Mouse (Mus musculus) limb, embryonic 15.5 days (tissue): ENCODE results near the gene Olfr820. TPM values are rescaled to one million over a fixed set of nuclear protein-coding genes. Genes with fewer than 3 reads are reported as not detected.

Source experiments
- polyA plus RNA-seq: library from polyadenylated mRNA; unstranded; fragments of >200 nt; fragmentation: Nextera tagmentation; extraction: Ambion mirVana; gene quantifications from 2 replicates; pipeline ENCODE4 v1.2.1, GENCODE M21; 2015

Olfr820 gene
- polyA plus RNA-seq, 1 experiment from 2014 or later: not detected

Other genes with a start within 250 kb of the Olfr820 start
- gene Olfr808, start 247.1 kb upstream of the Olfr820 start, polyA plus RNA-seq: not detected in 2 replicates
- not detected in 2 replicates for gene Olfr809, start 238.0 kb upstream of the Olfr820 start, polyA plus RNA-seq
- gene Olfr810, start 217.7 kb upstream of the Olfr820 start, polyA plus RNA-seq: not detected in 2 replicates
- not detected in 2 replicates for gene Olfr811, start 208.2 kb upstream of the Olfr820 start, polyA plus RNA-seq
- gene Olfr812, start 166.5 kb upstream of the Olfr820 start, polyA plus RNA-seq: not detected in 2 replicates
- not detected in 2 replicates for gene Olfr813, start 157.3 kb upstream of the Olfr820 start, polyA plus RNA-seq
- gene Olfr814, start 132.8 kb upstream of the Olfr820 start, polyA plus RNA-seq: not detected in 2 replicates
- gene Olfr815, start 106.8 kb upstream of the Olfr820 start, polyA plus RNA-seq: not detected in 2 replicates
- gene Olfr816, start 97.0 kb upstream of the Olfr820 start, polyA plus RNA-seq: not detected in 2 replicates
- gene Olfr818, start 63.5 kb upstream of the Olfr820 start, polyA plus RNA-seq: not detected in 2 replicates
- not detected in 2 replicates for gene Olfr819, start 45.4 kb upstream of the Olfr820 start, polyA plus RNA-seq
- not detected in 2 replicates for gene Olfr247, start 36.5 kb upstream of the Olfr820 start, polyA plus RNA-seq
- gene Gm10310, start 27.6 kb upstream of the Olfr820 start, polyA plus RNA-seq: not detected in 2 replicates
- not detected in 2 replicates for gene Olfr821, start 17.7 kb downstream of the Olfr820 start, polyA plus RNA-seq
- gene Olfr822, start 58.6 kb downstream of the Olfr820 start, polyA plus RNA-seq: not detected in 2 replicates
- not detected in 2 replicates for gene Olfr823, start 102.8 kb downstream of the Olfr820 start, polyA plus RNA-seq
- not detected in 2 replicates for gene Olfr824, start 117.4 kb downstream of the Olfr820 start, polyA plus RNA-seq
- gene Olfr825, start 154.1 kb downstream of the Olfr820 start, polyA plus RNA-seq: not detected in 2 replicates
- gene Olfr826, start 171.6 kb downstream of the Olfr820 start, polyA plus RNA-seq: not detected in 2 replicates
- not detected in 2 replicates for gene Olfr827, start 201.8 kb downstream of the Olfr820 start, polyA plus RNA-seq